Mouse (Mus musculus): Measurements from ENCODE around the gene Mrpl2.

- TF ChIP-seq POLR2A (IDR thresholded peaks at IDR 0.05; ENCODE audit: low read depth, low read length) (no peak), CTCF (conservative IDR thresholded peaks at IDR 0.05; ENCODE audit: insufficient read depth, insufficient read length, low read depth, low read length) (no peak)
Measured at GRCm38 (mm10) chr17:46678416-46678815, 32.4 kb downstream of the Mrpl2 start, which contains the start of gene Mea1.

All from kidney, adult 2 months (tissue).